Mouse (Mus musculus) left cerebral cortex, adult 18-20 months (tissue): ENCODE measurements around the gene Traf4. TPM values are rescaled to one million over a fixed set of nuclear protein-coding genes. Genes with fewer than 3 reads are reported as not detected.

ENCODE experiments used
- DNase-seq, 2 experiments: peaks; one replicate each; pipeline ENCODE4 v3.0.0; 2021 to 2022; ENCODE audit warnings: low spot score in 2 of 2, mixed read lengths in 1 of 2
- total RNA-seq, 2 experiments: library from RNA; stranded (reverse); gene quantifications; 2 replicates each; pipeline ENCODE4 v1.2.3; 2021

Gene Traf4
- total RNA-seq, 2 experiments from 2014 or later = 9.7 TPM

- DNase-seq = no peak
These were observed 2.0 kb upstream of the Traf4 start for GRCm38 (mm10) chr11:78167257-78167959.

- DNase-seq = no peak
These were observed 1.3 kb upstream of the Traf4 start for GRCm38 (mm10) chr11:78166640-78167039.

GRCm38 (mm10) chr11:78166161-78166560 lies 772 bp upstream of the Traf4 start:
- no peak for DNase-seq

GRCm38 (mm10) chr11:78165761-78166109 lies 346 bp upstream of the Traf4 start:
- DNase-seq = no peak

- DNase-seq = no peak
These were observed 825 bp downstream of the Traf4 start for GRCm38 (mm10) chr11:78164604-78164923.

GRCm38 (mm10) chr11:78163681-78164603 lies 1.4 kb downstream of the Traf4 start:
- no peak for DNase-seq

- no peak for DNase-seq
These were observed 2.3 kb downstream of the Traf4 start for GRCm38 (mm10) chr11:78163045-78163444.

GRCm38 (mm10) chr11:78162504-78162903 lies 2.9 kb downstream of the Traf4 start:
- DNase-seq = no peak

- DNase-seq = no peak
These were observed 3.4 kb downstream of the Traf4 start for GRCm38 (mm10) chr11:78161968-78162367.

- no peak for DNase-seq
These were observed 4.2 kb downstream of the Traf4 start for GRCm38 (mm10) chr11:78161169-78161568.

- DNase-seq = no peak
These were observed 4.7 kb downstream of the Traf4 start for GRCm38 (mm10) chr11:78160675-78161074.

- DNase-seq = no peak
These were observed 5.2 kb downstream of the Traf4 start for GRCm38 (mm10) chr11:78160171-78160570.

- DNase-seq = no peak
These were observed 5.8 kb downstream of the Traf4 start for GRCm38 (mm10) chr11:78159557-78159956.

- peak; percentile 78 for DNase-seq
These were observed 6.3 kb downstream of the Traf4 start for GRCm38 (mm10) chr11:78159096-78159495.

GRCm38 (mm10) chr11:78156156-78156699 lies 9.2 kb downstream of the Traf4 start:
- DNase-seq = no peak

GRCm38 (mm10) chr11:78155674-78156073 lies 9.7 kb downstream of the Traf4 start:
- no peak for DNase-seq

- DNase-seq = no peak
These were observed 11.6 kb downstream of the Traf4 start for GRCm38 (mm10) chr11:78153778-78154177.

- peak; percentile 67 to 71 for DNase-seq
These were observed 12.8 kb downstream of the Traf4 start for GRCm38 (mm10) chr11:78152299-78153231.

- no peak for DNase-seq
These were observed 14.2 kb downstream of the Traf4 start for GRCm38 (mm10) chr11:78151161-78151560.

GRCm38 (mm10) chr11:78146707-78147543 lies 18.5 kb downstream of the Traf4 start:
- no peak for DNase-seq
